9 mouse cellular contexts compared by ENCODE assay signal in the genomic region with DNA sequence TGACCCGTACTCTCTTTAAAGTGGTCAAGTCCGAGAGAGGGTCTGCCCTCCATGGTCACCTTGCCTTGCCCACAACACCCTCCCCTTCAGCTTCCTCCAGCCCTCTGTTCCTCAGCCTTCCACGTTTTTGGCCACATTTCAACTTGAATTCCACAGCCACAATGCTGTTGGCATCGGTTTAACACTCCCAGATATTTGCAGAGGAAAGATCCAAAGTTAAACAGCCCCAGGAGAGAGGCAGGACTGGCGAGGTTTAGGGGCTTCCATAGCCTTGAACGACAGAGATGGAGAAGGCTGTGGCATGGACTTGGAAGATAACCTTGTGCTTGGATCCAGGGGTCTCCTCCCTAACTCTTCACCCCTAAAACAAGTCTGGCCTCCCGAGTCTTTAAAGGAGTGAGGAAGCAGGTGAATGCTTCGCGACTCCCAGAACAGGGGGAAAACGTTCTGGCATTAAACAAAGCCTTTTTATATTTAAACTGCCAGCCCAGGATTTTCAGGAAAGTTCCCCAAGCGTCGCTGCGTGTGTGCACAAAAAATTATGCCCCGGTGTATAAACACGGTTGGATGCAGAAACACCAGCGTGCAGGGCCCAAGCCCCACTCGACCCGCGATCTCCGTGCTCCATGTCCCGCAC. TPM values are rescaled to one million over a fixed set of nuclear protein-coding genes. Genes with fewer than 3 reads are reported as not detected.
DNase-seq lines count a peak whose midpoint lies in the region; ATAC-seq lines count a peak whose summit lies in the region.
"Had no signal": no experiment of that assay in that cellular context is flagged by ENCODE, and none has a peak within 500 bp of the region (broad histone marks: within the 10 kb centered on the region; RNA-seq: fewer than 3 reads in every experiment).

No protein-coding gene starts in this region.

- ATAC-seq in hindbrain, embryonic 12.5 days (ENCODE audit: low FRiP score) = no peak
- ATAC-seq in liver, embryonic 13.5 days (ENCODE audit: low read depth) = no peak
- no peak for ATAC-seq in inflammation-experienced regulatory T-cells, adult 6 months

- H3K4me2 ChIP-seq in hindbrain, embryonic 12.5 days (replicated peaks) = peak overlapping the region; percentile 55
- H3K4me2 ChIP-seq in liver, embryonic 13.5 days = peak overlapping the region; percentile 19

- no peaks in the 10 kb centered on the region for H3K36me3 ChIP-seq in hindbrain, embryonic 12.5 days
- H3K36me3 ChIP-seq in liver, embryonic 13.5 days = no peaks in the 10 kb centered on the region

- peaks cover 20% of the 10 kb centered on the region for H3K4me1 ChIP-seq in hindbrain, embryonic 12.5 days
- H3K4me1 ChIP-seq in liver, embryonic 13.5 days (replicated peaks) = no peaks in the 10 kb centered on the region; the same call in 1 of the 2 replicates

- peak overlapping the region; percentile 21 for H3K4me3 ChIP-seq in hindbrain, embryonic 12.5 days
- no peak overlapping the region for H3K4me3 ChIP-seq in liver, embryonic 13.5 days (replicated peaks)

- H3K9me3 ChIP-seq in hindbrain, embryonic 12.5 days (replicated peaks) = no peaks in the 10 kb centered on the region
- no peaks in the 10 kb centered on the region for H3K9me3 ChIP-seq in liver, embryonic 13.5 days (replicated peaks)

- H3K27ac ChIP-seq in hindbrain, embryonic 12.5 days = no peak overlapping the region; the same call in 1 of the 2 replicates
- no peak overlapping the region for H3K27ac ChIP-seq in liver, embryonic 13.5 days

- H3K9ac ChIP-seq in hindbrain, embryonic 12.5 days = 0 out of 2 replicates have a peak overlapping the region, but pooled peaks have one; percentile 0
- H3K9ac ChIP-seq in liver, embryonic 13.5 days = no peak overlapping the region

- DNase-seq in cerebellum, postnatal 10 days = peak; percentile 33 to 40
- no peak for DNase-seq in cerebellum, adult 9-11 months
- peak; percentile 65 for DNase-seq in Muller cell, postnatal 12 days (ENCODE audit: inconsistent ontology term)
- DNase-seq in liver, embryonic 13.5 days = no peak
- DNase-seq in retina, postnatal 1 day = no peak
- no peak for DNase-seq in spleen, postnatal 10 days (ENCODE audit: low spot score in 2 of 2)
- DNase-seq: B cell, adult 2 months had no signal

- H3K27me3 ChIP-seq in hindbrain, embryonic 12.5 days = peaks cover 10% of the 10 kb centered on the region; the same call in 1 of the 2 replicates
- H3K27me3 ChIP-seq in liver, embryonic 13.5 days = peaks cover 27% of the 10 kb centered on the region

- WGBS in hindbrain, embryonic 12.5 days = 12% methylated on average over 21 of the region's 21 CpGs
- 10% methylated on average over 21 of the region's 21 CpGs for whole genome bisulfite sequencing in liver, embryonic 13.5 days (ENCODE audit: insufficient replicate concordance)

RNA-seq across cellular contexts. Expression of gene Zfp423, which starts 14.8 kb away (rescaled TPM):
- polyA plus RNA-seq in hindbrain, embryonic 12.5 days (2016; fragmentation: Nextera tagmentation; extraction: Ambion mirVana) = 58.1 and 63.0 TPM in 2 replicates
- 0.49 and 0.69 TPM in 2 replicates for polyA plus RNA-seq in liver, embryonic 13.5 days (2015; fragmentation: Nextera tagmentation; extraction: Ambion mirVana)
- under 1 TPM in 1 of 3 experiments, not detected in 2; 0.42 TPM for polyA plus RNA-seq in inflammation-experienced regulatory T-cells, adult 6 months (2017; shearing (Covaris generic))

Comparison
In these comparisons a context has a peak if more than half of its experiments do, and no peak if none do; other contexts are left out.
1. DNase-seq: peak in cerebellum, postnatal 10 days (2 of 2) and Muller cell, postnatal 12 days (single experiment); none in cerebellum, adult 9-11 months (single experiment), liver, embryonic 13.5 days (single experiment), retina, postnatal 1 day (single experiment) and spleen, postnatal 10 days (0 of 2).
2. RNA of gene Zfp423, which starts 14.8 kb away (polyA plus RNA-seq): 58.1 to 63.0 TPM in hindbrain, embryonic 12.5 days; 0.49 to 0.69 TPM in liver, embryonic 13.5 days and 0.42 TPM in inflammation-experienced regulatory T-cells, adult 6 months; every median in the first group is over 10 times any median in the second.